Mouse (Mus musculus) CH12.LX (cell line): Measurements from ENCODE around the gene Fam171a2. TPM values are rescaled to one million over a fixed set of nuclear protein-coding genes. Genes with fewer than 3 reads are reported as not detected.

Source experiments
- DNase-seq: peaks from one replicate; pipeline ENCODE4 v3.0.0-alpha.2; 2013; ENCODE audit errors: extremely low read depth
- H3K27ac ChIP-seq: 2 replicates; pipeline ENCODE4 v1.5.1; 2012; ENCODE audit warnings: low read depth, mild to moderate bottlenecking, control low read depth, moderate library complexity; ENCODE audit not compliant: insufficient read depth
- H3K27me3 ChIP-seq: replicated peaks from 2 replicates; pipeline ENCODE3; 2012; ENCODE audit warnings: inconsistent platforms
- H3K36me3 ChIP-seq, 2 experiments: replicated peaks in 1 of 2; 2 replicates each; pipeline versions ENCODE3 to v1.6.1; 2012; ENCODE audit warnings: inconsistent platforms in 1 of 2, low read length in 1 of 2, mild to moderate bottlenecking in 1 of 2, mixed read lengths in 1 of 2, moderate library complexity in 1 of 2; ENCODE audit not compliant: control insufficient read depth in 1 of 2, insufficient read depth in 1 of 2
- H3K4me1 ChIP-seq, 2 experiments: 2 replicates each; pipeline ENCODE4 v1.6.1; 2012; ENCODE audit warnings: inconsistent platforms in 1 of 2, moderate library complexity in 1 of 2; ENCODE audit not compliant: insufficient read depth in 2 of 2, control insufficient read depth in 1 of 2
- H3K4me2 ChIP-seq: 2 replicates; pipeline ENCODE4 v1.6.1; 2012; ENCODE audit warnings: low read depth, mild to moderate bottlenecking, control low read depth; ENCODE audit not compliant: poor library complexity, insufficient read depth, severe bottlenecking
- H3K4me3 ChIP-seq, 3 experiments: fragments of 150-350 bp in 1 of 3; sonication (generic) in 1 of 3; replicated peaks in 1 of 3; 2 replicates each; pipeline versions ENCODE3 to v1.5.1; 2011 to 2012; ENCODE audit warnings: low read depth in 2 of 3, low read length in 2 of 3, mild to moderate bottlenecking in 2 of 3, moderate library complexity in 2 of 3, control low read depth in 1 of 3, improper control_type of control experiment in 1 of 3, inconsistent platforms in 1 of 3, mixed read lengths in 1 of 3; ENCODE audit not compliant: poor library complexity in 1 of 3
- H3K79me2 ChIP-seq: replicated peaks from 2 replicates; pipeline ENCODE4 v1.6.1; 2012; ENCODE audit warnings: mild to moderate bottlenecking, moderate library complexity; ENCODE audit not compliant: control insufficient read depth, poor library complexity, insufficient read depth, severe bottlenecking; ENCODE audit errors: extremely low read depth
- H3K9ac ChIP-seq: 2 replicates; pipeline ENCODE4 v1.6.1; 2012; ENCODE audit warnings: low read depth, mild to moderate bottlenecking, control low read depth, moderate library complexity; ENCODE audit not compliant: insufficient read depth
- H3K9me3 ChIP-seq: replicated peaks from 2 replicates; pipeline ENCODE3; 2012; ENCODE audit warnings: low read length, inconsistent platforms, mixed read lengths
- BHLHE40 ChIP-seq: IDR thresholded peaks from 2 replicates; pipeline ENCODE4 v1.6.1; 2011; ENCODE audit warnings: mild to moderate bottlenecking, low read depth, low read length, improper control_type of control experiment
- E2F4 ChIP-seq: IDR thresholded peaks from 2 replicates; pipeline ENCODE4 v1.6.1; 2011; ENCODE audit warnings: low read depth, low read length, improper control_type of control experiment; ENCODE audit not compliant: insufficient replicate concordance
- IRF4 ChIP-seq: IDR thresholded peaks from 2 replicates; pipeline ENCODE4 v1.6.1; 2014; ENCODE audit warnings: low read depth, mild to moderate bottlenecking, inconsistent platforms, low read length, improper control_type of control experiment
- MAFK ChIP-seq: IDR thresholded peaks from 2 replicates; pipeline ENCODE4 v1.6.1; 2011; ENCODE audit warnings: low read length, improper control_type of control experiment; ENCODE audit not compliant: insufficient replicate concordance
- MAZ ChIP-seq: IDR thresholded peaks from 2 replicates; pipeline ENCODE4 v1.6.1; 2012; ENCODE audit warnings: low read depth, mild to moderate bottlenecking, inconsistent platforms, low read length, improper control_type of control experiment, moderate library complexity
- MYC ChIP-seq: IDR thresholded peaks from 2 replicates; pipeline ENCODE4 v1.6.1; 2011; ENCODE audit warnings: low read depth, mild to moderate bottlenecking, improper control_type of control experiment, low read length
- NRF1 ChIP-seq: IDR thresholded peaks from 2 replicates; pipeline ENCODE4 v1.6.1; 2014; ENCODE audit warnings: low read depth, mild to moderate bottlenecking, inconsistent platforms, low read length, improper control_type of control experiment, moderate library complexity
- PAX5 ChIP-seq: IDR thresholded peaks from 2 replicates; pipeline ENCODE4 v1.6.1; 2012; ENCODE audit warnings: low read length, inconsistent platforms, mixed read lengths
- POLR2AphosphoS2 ChIP-seq: IDR thresholded peaks from 2 replicates; pipeline ENCODE4 v1.6.1; 2011; ENCODE audit warnings: low read depth, low read length, improper control_type of control experiment
- RAD21 ChIP-seq: IDR thresholded peaks from 2 replicates; pipeline ENCODE4 v1.6.1; 2011; ENCODE audit warnings: low read depth, mild to moderate bottlenecking, low read length, improper control_type of control experiment, moderate library complexity
- TCF12 ChIP-seq: IDR thresholded peaks from 2 replicates; pipeline ENCODE4 v1.6.1; 2014; ENCODE audit warnings: low read depth, mild to moderate bottlenecking, inconsistent platforms, low read length, improper control_type of control experiment
- UBTF ChIP-seq: IDR thresholded peaks from 2 replicates; pipeline ENCODE4 v1.6.1; 2012; ENCODE audit warnings: low read depth, mild to moderate bottlenecking, inconsistent platforms, low read length, improper control_type of control experiment, moderate library complexity
- ZKSCAN1 ChIP-seq: IDR thresholded peaks from 2 replicates; pipeline ENCODE4 v1.6.1; 2012; ENCODE audit warnings: low read depth, inconsistent platforms, low read length, improper control_type of control experiment, borderline replicate concordance
- ZNF384 ChIP-seq: IDR thresholded peaks from 2 replicates; pipeline ENCODE4 v1.6.1; 2012; ENCODE audit warnings: low read depth, low read length, improper control_type of control experiment, inconsistent platforms
- dilution Hi-C: fragments of 300-500 bp; cut with MboI; formaldehyde crosslinking; loops from 2 replicates; pipeline ENCODE4 v1.14.3; 2020; ENCODE audit warnings: low sequenced_read_pairs; ENCODE audit not compliant: extremely low pct_unique_long_range_greater_than_20kb, extremely low pct_ligation_motif_present
- in situ Hi-C: fragments of 300-500 bp; cut with MboI; formaldehyde crosslinking; loops from 3 replicates; pipeline ENCODE4 v1.14.3; 2019; ENCODE audit warnings: low sequenced_read_pairs, low pct_ligation_motif_present, low pct_unique_long_range_greater_than_20kb, mixed read lengths
- polyA plus RNA-seq: library from polyadenylated mRNA; unstranded; fragments of >175 nt; gene quantifications from 2 replicates; pipeline ENCODE4 v1.2.1, GENCODE M21; 2012; ENCODE audit warnings: low read depth; ENCODE audit not compliant: insufficient read length
- total RNA-seq, 2 experiments: library from RNA; depleted of rRNA; stranded (reverse); fragments of 300-350 nt in 1 of 2; fragments of >200 nt in 1 of 2; gene quantifications; 2 replicates each; pipeline ENCODE4 v1.2.3; 2012 to 2014

Gene Fam171a2
- total and polyA plus RNA-seq, 3 experiments: not detected

DNA sequence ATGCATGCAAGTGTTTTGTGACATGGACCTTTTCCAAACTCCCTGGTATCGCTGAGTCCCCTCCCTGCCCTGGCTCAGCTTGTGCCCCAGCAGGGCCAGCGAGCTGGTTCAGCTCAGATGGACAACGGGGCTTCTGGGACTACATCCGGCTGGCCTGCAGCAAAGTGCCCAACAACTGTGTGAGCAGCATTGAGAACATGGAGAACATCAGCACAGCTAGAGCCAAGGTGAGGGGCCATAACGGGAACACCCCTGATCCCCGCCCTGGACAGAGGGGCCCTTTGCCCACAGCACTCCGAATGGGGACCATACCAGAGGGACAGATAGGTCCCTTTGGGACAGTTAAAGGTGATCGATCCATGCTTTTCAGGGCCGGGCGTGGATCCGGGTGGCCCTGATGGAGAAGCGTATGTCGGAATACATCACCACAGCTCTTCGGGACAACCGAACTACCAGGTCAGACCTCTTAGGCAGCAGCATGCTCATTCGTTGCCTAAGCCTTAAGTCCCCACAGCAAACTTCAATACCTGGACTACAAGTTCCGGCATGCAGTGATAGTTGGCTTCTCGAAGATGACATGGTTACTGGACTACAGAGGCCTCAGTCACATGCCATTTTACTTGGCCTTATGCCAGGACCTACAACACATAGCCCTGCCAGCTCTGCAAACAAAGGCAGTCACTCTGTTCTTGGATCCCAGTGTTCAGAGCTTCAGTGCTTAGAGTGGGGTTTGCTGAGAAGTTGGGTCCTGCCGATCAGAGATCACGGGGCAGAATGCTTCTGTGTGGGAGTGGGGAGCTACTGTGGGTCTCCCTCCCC lies 49.3 kb downstream of the Fam171a2 start:
- H3K4me3 ChIP-seq: no peak overlapping the region
- H3K4me2 ChIP-seq: no peak overlapping the region
- no peaks in the 10 kb centered on the region for H3K79me2 ChIP-seq
- dilution Hi-C loops: no loop called here
- DNase-seq: no peak
- H3K4me1 ChIP-seq: peaks cover 13 to 18% of the 10 kb centered on the region in 2 experiments; a peak in 3 of 4 replicates
- peaks cover 34% of the 10 kb centered on the region for H3K27me3 ChIP-seq
- in situ Hi-C loops: no loop called here
- no peaks in the 10 kb centered on the region for H3K9me3 ChIP-seq
- TF ChIP-seq IRF4: no peak
- TF ChIP-seq RAD21: no peak
- TF ChIP-seq E2F4: no peak
- no peak for TF ChIP-seq ZNF384
- TF ChIP-seq TCF12: no peak
- TF ChIP-seq MYC: no peak
- TF ChIP-seq MAZ: no peak
- no peak for TF ChIP-seq BHLHE40
- H3K36me3 ChIP-seq: peaks cover 21 to 35% of the 10 kb centered on the region in 2 experiments
- no peak overlapping the region for H3K9ac ChIP-seq
- no peak overlapping the region for H3K27ac ChIP-seq

DNA sequence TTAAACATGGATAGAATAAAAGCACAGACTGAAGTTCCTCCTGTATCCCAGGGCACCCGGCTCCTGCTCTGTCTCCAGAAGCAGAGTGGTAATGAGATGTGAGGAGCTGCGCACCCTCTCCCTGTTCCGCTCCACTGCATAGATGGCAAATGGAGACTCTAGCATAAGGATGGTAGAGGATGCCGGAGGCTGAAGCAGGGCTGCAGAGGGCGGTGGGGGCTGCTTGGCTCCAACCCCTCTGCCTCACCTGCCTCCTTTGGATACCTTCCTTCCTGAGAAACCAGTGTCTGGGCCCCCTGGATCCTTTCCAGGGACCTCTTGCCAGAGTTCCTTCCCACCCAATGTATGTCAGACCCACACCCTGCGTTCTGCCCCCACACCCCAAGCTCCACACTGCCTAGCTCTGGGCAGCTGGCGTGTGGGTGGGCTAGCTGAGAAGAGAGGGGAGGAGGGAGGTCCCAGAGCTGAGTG lies 50.8 kb downstream of the Fam171a2 start:
- no peak for TF ChIP-seq BHLHE40
- TF ChIP-seq NRF1: no peak
- TF ChIP-seq RAD21: no peak
- TF ChIP-seq UBTF: no peak
- no peak for TF ChIP-seq PAX5
- no peak for TF ChIP-seq MAFK
- no peak for TF ChIP-seq ZNF384
- no peak for TF ChIP-seq POLR2AphosphoS2
- no peak for TF ChIP-seq ZKSCAN1
- TF ChIP-seq, all 38 proteins: peak for 0
- no peak for DNase-seq
- H3K27ac ChIP-seq: no peak overlapping the region
- no peak overlapping the region for H3K4me2 ChIP-seq
- H3K4me3 ChIP-seq: no peak overlapping the region
- peaks cover 49% of the 10 kb centered on the region for H3K27me3 ChIP-seq
- no peaks in the 10 kb centered on the region for H3K9me3 ChIP-seq
- in situ Hi-C loops (no loop called here), dilution Hi-C loops (no loop called here)
- H3K4me1 ChIP-seq: peaks cover 13 to 18% of the 10 kb centered on the region in 2 experiments; a peak in 3 of 4 replicates
- H3K36me3 ChIP-seq: peaks cover 6 to 20% of the 10 kb centered on the region in 2 experiments
- H3K79me2 ChIP-seq: no peaks in the 10 kb centered on the region
- no peak overlapping the region for H3K9ac ChIP-seq
